Mouse (Mus musculus) layer of hippocampus, adult 6 months (tissue): ENCODE data around the gene Rasgrp3. TPM values are rescaled to one million over a fixed set of nuclear protein-coding genes. Genes with fewer than 3 reads are reported as not detected.

Experiments used
- long read RNA-seq, 2 experiments: library from polyadenylated mRNA; unstranded; transcript quantifications; one replicate each; pipeline ENCODE4 v2.0.0; 2019 to 2020
- polyA plus RNA-seq: library from polyadenylated mRNA; unstranded; fragments of <200 nt; fragmentation: Nextera tagmentation; gene quantifications from 2 replicates; pipeline ENCODE4 v1.2.3, GENCODE M21; 2021

The Rasgrp3 gene
- polyA plus RNA-seq: 4.7 and 4.9 TPM in 2 replicates
- long read RNA-seq, experiment 1, partial matches to known transcripts: 2 of 7 reads
- long read RNA-seq, experiment 1, other reads (novel, unspliced or antisense): 4 of 7 reads
- long read RNA-seq, experiment 2, full-length matches to known transcripts: 20 of 46 reads
- long read RNA-seq, experiment 2, partial matches to known transcripts: 4 of 46 reads
- long read RNA-seq, experiment 2, other reads (novel, unspliced or antisense): 22 of 46 reads

GRCm38 (mm10) chr17:75435599-75435998, at the start of gene Rasgrp3:
Rasgrp3 (plus strand) TSS chr17:75435896.

GRCm38 (mm10) chr17:75551512-75552400, 116.1 kb downstream of the Rasgrp3 start, which contains the start of gene Fam98a:
Fam98a (minus strand) TSS chr17:75551946.

Other genes with a start within 250 kb of the Rasgrp3 start
- gene Fam98a, start 116.0 kb downstream of the Rasgrp3 start, polyA plus RNA-seq: 5.8 and 7.3 TPM in 2 replicates